Mouse (Mus musculus) spleen, adult 2 months (tissue): ENCODE data around the gene Ntm. TPM values are rescaled to one million over a fixed set of nuclear protein-coding genes. Genes with fewer than 3 reads are reported as not detected.

Source experiments
- DNase-seq, 2 experiments: peaks; one replicate each; pipeline versions ENCODE4 v3.0.0 to v3.0.0-alpha.2; 2012 to 2021; ENCODE audit warnings: low spot score in 2 of 2, low read depth in 1 of 2
- H3K27ac ChIP-seq: fragments of 200-500 bp; 2 replicates; pipeline ENCODE4 v1.5.1; 2012; ENCODE audit warnings: low read length, inconsistent platforms; ENCODE audit not compliant: insufficient read depth
- H3K27me3 ChIP-seq: fragments of 200-500 bp; 2 replicates; pipeline ENCODE4 v1.6.1; 2012; ENCODE audit warnings: mild to moderate bottlenecking, moderate library complexity, low read length, inconsistent platforms; ENCODE audit not compliant: control insufficient read depth, insufficient read depth
- H3K36me3 ChIP-seq: fragments of 200-500 bp; 2 replicates; pipeline ENCODE4 v1.6.1; 2012; ENCODE audit warnings: mild to moderate bottlenecking, low read length, inconsistent platforms; ENCODE audit not compliant: control insufficient read depth, insufficient read depth
- H3K4me1 ChIP-seq: fragments of 200-500 bp; 2 replicates; pipeline ENCODE4 v1.6.1; 2011; ENCODE audit warnings: inconsistent platforms; ENCODE audit not compliant: control insufficient read depth, insufficient read depth, insufficient read length
- H3K4me3 ChIP-seq: fragments of 200-500 bp; 2 replicates; pipeline ENCODE4 v1.5.1; 2011; ENCODE audit warnings: mild to moderate bottlenecking, inconsistent platforms; ENCODE audit not compliant: insufficient read depth, insufficient read length; ENCODE audit errors: extremely low read depth
- CTCF ChIP-seq: fragments of 200-500 bp; IDR thresholded peaks from 2 replicates; pipeline ENCODE4 v1.5.1; 2011; ENCODE audit warnings: mild to moderate bottlenecking, inconsistent platforms; ENCODE audit not compliant: insufficient read depth, insufficient read length, insufficient replicate concordance; ENCODE audit errors: extremely low read depth
- POLR2A ChIP-seq: fragments of 200-500 bp; IDR thresholded peaks from 2 replicates; pipeline ENCODE4 v1.6.1; 2011; ENCODE audit warnings: low read depth, low read length, inconsistent platforms
- WGBS: fragments of 180-500 bp; shearing (Covaris S2); methylation state at CpG from one replicate; pipeline ENCODE4 v1.1.7; 2018; 5-methylcytosine and 5-hydroxymethylcytosine counted together
- polyA plus RNA-seq: library from polyadenylated mRNA; depleted of rRNA; stranded (reverse); fragments of >200 nt; gene quantifications from 2 replicates; pipeline ENCODE4 v1.2.3, GENCODE M21; 2012

Ntm gene
- polyA plus RNA-seq, 1 experiment = 0.18 TPM

DNA sequence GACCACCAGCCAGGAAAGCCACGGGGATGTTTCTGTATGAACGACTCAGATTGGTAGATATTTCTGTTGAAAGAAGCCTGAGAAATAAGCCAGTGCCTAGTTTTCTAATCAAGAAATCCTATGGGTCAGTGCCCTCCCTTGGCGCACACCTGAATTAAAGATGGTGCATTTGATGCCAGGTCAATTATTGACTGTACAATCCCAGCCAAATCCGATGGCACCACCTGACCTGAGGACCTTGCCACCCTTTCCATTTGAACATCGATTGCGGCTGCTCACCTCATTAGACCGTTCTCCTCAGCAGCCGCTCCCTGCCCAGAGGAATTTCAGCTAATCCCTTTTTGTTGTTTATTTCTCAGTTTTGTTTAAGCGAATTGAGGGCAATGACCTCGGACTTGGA, 483.9 kb downstream of the Ntm start:
- H3K27ac ChIP-seq = no peak overlapping the region
- no peaks in the 10 kb centered on the region for H3K36me3 ChIP-seq
- WGBS = 83% methylated on average over 10 of the region's 10 CpGs
- TF ChIP-seq CTCF (no peak), POLR2A (no peak)
- no peak for DNase-seq
- H3K4me1 ChIP-seq = no peaks in the 10 kb centered on the region
- no peak overlapping the region for H3K4me3 ChIP-seq
- H3K27me3 ChIP-seq = no peaks in the 10 kb centered on the region

DNA sequence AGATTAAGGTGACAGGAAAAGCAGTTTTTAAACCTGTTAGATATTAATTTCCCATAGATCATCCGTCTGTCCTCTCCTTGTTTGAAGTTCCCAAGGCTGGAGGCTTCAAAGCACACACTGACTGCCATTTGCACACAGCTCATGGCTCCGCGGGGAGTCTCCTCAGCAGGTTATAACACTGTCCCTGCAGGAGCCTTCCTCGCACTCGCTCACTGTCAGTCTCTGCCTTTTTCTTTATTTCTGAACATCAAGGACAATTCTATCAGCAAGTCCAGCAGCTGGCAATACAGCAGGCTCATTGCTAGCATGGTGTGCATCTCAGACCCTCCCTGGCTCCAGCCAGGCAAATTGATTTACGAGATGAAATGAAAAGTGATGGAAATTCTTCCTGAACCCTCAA, 485.7 kb downstream of the Ntm start:
- TF ChIP-seq POLR2A (no peak), CTCF (no peak)
- Histone ChIP-seq H3K4me3 (no peak overlapping the region), H3K27me3 (no peaks in the 10 kb centered on the region), H3K36me3 (no peaks in the 10 kb centered on the region), H3K4me1 (no peaks in the 10 kb centered on the region), H3K27ac (no peak overlapping the region)
- WGBS = 48% methylated on average over 6 of the region's 6 CpGs
- no peak for DNase-seq

DNA sequence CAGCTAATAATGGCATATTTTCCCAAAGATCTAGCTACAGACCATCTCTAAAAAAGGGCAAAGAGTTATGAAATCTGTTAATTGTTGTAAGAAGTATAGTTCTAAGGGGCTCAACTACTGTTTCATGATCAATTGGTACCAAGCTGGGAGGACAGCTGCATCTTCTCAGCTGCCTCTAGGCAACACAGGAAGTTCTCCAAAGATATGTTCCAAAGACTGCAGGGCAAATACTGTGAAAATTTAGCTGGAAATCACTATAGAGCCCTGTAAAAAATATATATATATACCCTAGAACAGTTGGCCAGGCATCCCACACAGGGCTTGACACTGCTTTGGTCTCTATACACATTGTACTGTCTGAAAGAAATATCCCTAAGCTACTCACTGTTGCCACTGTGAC, 489.5 kb downstream of the Ntm start:
- Histone ChIP-seq H3K36me3 (no peaks in the 10 kb centered on the region), H3K4me1 (no peaks in the 10 kb centered on the region), H3K27me3 (no peaks in the 10 kb centered on the region), H3K4me3 (no peak overlapping the region), H3K27ac (no peak overlapping the region)
- DNase-seq = no peak
- TF ChIP-seq CTCF = no peak

DNA sequence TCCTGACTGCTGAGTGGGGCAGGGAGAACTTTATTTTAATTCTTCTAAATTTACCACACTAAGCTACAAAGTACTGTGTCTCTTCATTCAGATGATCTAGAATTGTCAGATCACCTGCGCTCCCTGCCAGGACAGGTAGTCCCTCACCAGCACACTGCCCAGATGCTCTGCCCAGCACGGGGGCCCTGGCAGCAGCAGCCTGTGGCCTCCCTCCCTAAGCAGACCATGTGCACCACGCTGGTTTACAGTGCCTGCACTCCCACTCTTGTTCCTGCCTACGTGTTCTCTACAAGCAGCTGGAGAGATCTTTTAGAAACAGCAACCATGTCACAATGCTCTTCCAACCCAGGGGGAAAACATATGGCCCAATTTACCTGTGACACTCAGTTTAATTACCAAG, 490.7 kb downstream of the Ntm start:
- no peak for DNase-seq
- WGBS = 55% methylated on average over 4 of the region's 4 CpGs

DNA sequence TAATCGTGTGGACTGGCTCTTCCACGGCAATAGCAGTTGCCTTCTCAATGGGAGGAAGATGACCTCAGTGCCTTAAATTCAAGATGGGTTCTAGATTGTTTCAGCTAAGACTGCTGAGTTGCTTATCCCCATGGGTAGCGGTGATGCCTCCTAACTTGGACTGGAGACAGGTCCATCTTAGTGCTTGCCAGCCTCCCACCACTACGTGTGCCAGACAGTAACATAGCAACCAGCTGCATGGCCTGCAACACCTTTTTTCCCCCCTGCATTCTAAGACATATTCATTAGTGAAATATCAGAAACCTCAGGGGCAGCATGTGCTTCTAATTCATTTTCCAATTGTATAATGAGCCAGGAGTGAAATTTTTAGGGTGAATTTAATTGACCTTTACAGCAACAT, 498.2 kb downstream of the Ntm start:
- Histone ChIP-seq H3K4me1 (no peaks in the 10 kb centered on the region), H3K27ac (no peak overlapping the region), H3K4me3 (no peak overlapping the region), H3K36me3 (no peaks in the 10 kb centered on the region), H3K27me3 (no peaks in the 10 kb centered on the region)
- 71% methylated on average over 4 of the region's 4 CpGs for WGBS
- DNase-seq = no peak
- no peak for TF ChIP-seq CTCF
- TF ChIP-seq POLR2A = no peak

More for the DNA sequence above, 490.7 kb downstream of the Ntm start:
- Histone ChIP-seq H3K27me3 (no peaks in the 10 kb centered on the region), H3K36me3 (no peaks in the 10 kb centered on the region), H3K4me1 (no peaks in the 10 kb centered on the region), H3K4me3 (no peak overlapping the region), H3K27ac (no peak overlapping the region)
- no peak for TF ChIP-seq CTCF
- no peak for TF ChIP-seq POLR2A

DNA sequence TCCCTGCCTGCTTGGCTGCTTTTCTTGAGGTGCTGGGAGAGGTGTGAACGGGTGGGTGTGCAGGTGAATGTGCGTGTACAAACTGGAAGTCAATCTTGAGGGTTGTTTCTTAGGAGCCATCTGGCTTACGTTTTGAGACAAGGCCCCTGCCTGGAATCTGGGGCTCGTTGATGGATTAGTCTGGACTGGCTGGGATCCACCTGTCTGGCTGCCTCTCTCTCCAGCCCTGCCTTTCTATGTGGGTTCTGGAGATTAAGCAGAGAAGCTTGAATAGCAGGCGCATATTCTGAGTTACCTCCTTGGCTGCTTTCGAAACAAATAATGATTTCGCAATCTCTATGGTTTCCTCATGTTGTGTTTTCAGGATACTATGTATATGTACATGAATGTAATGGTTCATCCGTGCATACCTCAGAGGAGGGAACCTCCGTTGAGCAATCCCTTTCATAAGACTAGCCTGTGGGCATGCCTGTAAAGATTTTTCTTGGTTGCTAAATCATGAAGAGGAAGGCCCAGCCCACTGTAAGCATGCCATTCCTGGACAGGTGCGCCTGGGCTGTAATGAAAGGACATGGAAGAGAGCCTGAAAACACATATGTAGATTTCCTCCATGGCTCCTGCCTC, 499.9 kb downstream of the Ntm start:
- Histone ChIP-seq H3K4me1 (no peaks in the 10 kb centered on the region), H3K36me3 (no peaks in the 10 kb centered on the region), H3K4me3 (no peak overlapping the region), H3K27ac (no peak overlapping the region), H3K27me3 (no peaks in the 10 kb centered on the region)
- no peak for TF ChIP-seq CTCF
- no peak for TF ChIP-seq POLR2A
- WGBS = 77% methylated on average over 10 of the region's 10 CpGs
- DNase-seq = no peak

DNA sequence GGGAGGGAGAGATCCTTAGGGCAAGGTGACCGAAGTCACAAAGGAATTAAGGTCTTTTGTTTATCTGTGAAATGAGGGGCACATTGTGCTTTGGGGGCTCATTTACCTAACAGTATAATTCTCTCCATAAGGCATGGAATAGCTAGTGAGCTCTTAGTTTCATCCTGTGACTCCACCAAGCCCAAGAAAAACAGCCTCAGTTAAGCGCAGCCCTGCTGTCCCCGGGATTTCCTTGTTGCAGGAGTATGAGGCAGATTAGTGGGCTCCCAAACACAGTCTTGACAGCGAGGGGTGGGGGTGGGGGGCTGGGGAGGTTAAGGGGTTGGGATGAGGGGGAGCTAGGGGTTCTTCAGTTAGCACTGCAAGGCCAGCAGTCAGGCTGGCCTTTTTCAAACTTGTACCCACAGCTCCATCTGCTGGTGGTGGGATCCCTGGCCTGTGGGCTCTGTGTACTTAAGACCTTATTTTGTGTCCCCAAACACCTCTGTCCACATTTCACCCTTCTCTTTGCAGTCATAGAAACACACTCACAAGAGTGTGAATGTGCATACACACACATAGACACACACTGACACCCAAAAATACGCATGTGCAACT, 504.9 kb downstream of the Ntm start:
- Histone ChIP-seq H3K36me3 (no peaks in the 10 kb centered on the region), H3K27me3 (no peaks in the 10 kb centered on the region), H3K27ac (no peak overlapping the region), H3K4me1 (no peaks in the 10 kb centered on the region), H3K4me3 (no peak overlapping the region)
- no peak for TF ChIP-seq CTCF
- no peak for TF ChIP-seq POLR2A
- DNase-seq = no peak
- 35% methylated on average over 5 of the region's 5 CpGs for WGBS
